Comparison of ENCODE assay signal across 12 mouse cellular contexts in the genomic region with DNA sequence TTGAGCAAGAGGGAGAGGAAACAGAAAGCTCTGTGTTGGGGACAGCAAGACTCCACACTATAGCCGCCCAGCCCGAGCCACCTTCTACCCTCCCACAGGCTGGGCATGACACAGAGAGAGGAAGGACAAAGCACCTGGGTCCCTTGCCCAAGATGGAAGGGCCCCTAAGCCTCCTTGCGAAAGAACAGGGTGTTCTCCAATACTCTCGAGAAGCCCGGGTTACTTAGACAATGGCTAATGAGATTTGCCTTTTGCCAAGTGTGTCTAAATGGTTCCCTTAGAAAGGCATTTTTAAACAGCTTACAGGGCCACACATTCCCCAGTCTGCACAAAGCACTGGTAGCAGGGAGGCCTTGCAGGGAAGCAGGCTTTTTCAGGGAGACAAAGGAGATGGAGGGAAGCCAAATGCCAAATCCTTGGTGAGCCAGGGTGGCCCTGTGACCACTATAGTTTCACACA. TPM values are rescaled to one million over a fixed set of nuclear protein-coding genes. Genes with fewer than 3 reads are reported as not detected.
DNase-seq lines count a peak whose midpoint lies in the region; ATAC-seq lines count a peak whose summit lies in the region.
"Had no signal": no experiment of that assay in that cellular context is flagged by ENCODE, and none has a peak within 500 bp of the region (broad histone marks: within the 10 kb centered on the region; RNA-seq: fewer than 3 reads in every experiment).

No protein-coding gene starts in this region.

- no peaks in the 10 kb centered on the region for H3K9me3 ChIP-seq in forebrain, embryonic 13.5 days (replicated peaks)
- H3K9me3 ChIP-seq in limb, embryonic 10.5 days (replicated peaks) = no peaks in the 10 kb centered on the region
- no peaks in the 10 kb centered on the region for H3K9me3 ChIP-seq in stomach, embryonic 14.5 days (ENCODE audit: control insufficient read depth, low read depth, low read length)
- H3K9me3 ChIP-seq in kidney, embryonic 15.5 days (replicated peaks) = no peaks in the 10 kb centered on the region
- H3K9me3 ChIP-seq: limb, embryonic 13.5 days had no signal

- H3K4me1 ChIP-seq in forebrain, embryonic 13.5 days = peaks cover 34% of the 10 kb centered on the region
- peaks cover 26% of the 10 kb centered on the region for H3K4me1 ChIP-seq in limb, embryonic 10.5 days
- no peaks in the 10 kb centered on the region for H3K4me1 ChIP-seq in stomach, embryonic 14.5 days (ENCODE audit: control insufficient read depth, insufficient read depth, low read length)
- H3K4me1 ChIP-seq in kidney, embryonic 15.5 days = peaks cover 4% of the 10 kb centered on the region

- H3K27me3 ChIP-seq in forebrain, embryonic 13.5 days = peaks cover 14% of the 10 kb centered on the region; the same call in 1 of the 2 replicates
- no peaks in the 10 kb centered on the region for H3K27me3 ChIP-seq in limb, embryonic 10.5 days (ENCODE audit: low read depth, poor library complexity, severe bottlenecking)
- no peaks in the 10 kb centered on the region for H3K27me3 ChIP-seq in stomach, embryonic 14.5 days (ENCODE audit: control insufficient read depth, insufficient read depth, low read length)
- H3K27me3 ChIP-seq in kidney, embryonic 15.5 days = no peaks in the 10 kb centered on the region
- H3K27me3 ChIP-seq: limb, embryonic 13.5 days had no signal

- peak; percentile 58 to 66 for DNase-seq in right cerebral cortex, postnatal 10 days (ENCODE audit: low spot score in 2 of 2)
- no peak for DNase-seq in right cerebral cortex, postnatal 4 days
- DNase-seq in limb, embryonic 10.5 days (ENCODE audit: low spot score) = no peak
- no peak for DNase-seq in kidney, postnatal 4 days
- no peak for DNase-seq in spleen, adult 12 weeks (ENCODE audit: low spot score)
- DNase-seq: heart, postnatal 4 days; thymus, adult 18-20 months had no signal

- no peak overlapping the region for H3K4me3 ChIP-seq in forebrain, embryonic 13.5 days
- H3K4me3 ChIP-seq in limb, embryonic 10.5 days = no peak overlapping the region
- H3K4me3 ChIP-seq in stomach, embryonic 14.5 days (ENCODE audit: low read depth, low read length) = no peak overlapping the region
- H3K4me3 ChIP-seq in kidney, embryonic 15.5 days (replicated peaks) = no peak overlapping the region
- H3K4me3 ChIP-seq: limb, embryonic 13.5 days; myocyte had no signal

- H3K36me3 ChIP-seq in forebrain, embryonic 13.5 days (ENCODE audit: poor library complexity, severe bottlenecking) = peaks cover 4% of the 10 kb centered on the region; the same call in 1 of the 2 replicates
- peaks cover 54% of the 10 kb centered on the region for H3K36me3 ChIP-seq in limb, embryonic 10.5 days
- H3K36me3 ChIP-seq in stomach, embryonic 14.5 days (ENCODE audit: control insufficient read depth, insufficient read depth, low read length) = peaks cover 3% of the 10 kb centered on the region; the same call in 1 of the 2 replicates
- H3K36me3 ChIP-seq in kidney, embryonic 15.5 days = peaks cover 25% of the 10 kb centered on the region

- H3K27ac ChIP-seq in forebrain, embryonic 13.5 days = peak overlapping the region; percentile 60
- peak overlapping the region; percentile 61; the same call in 1 of the 2 replicates for H3K27ac ChIP-seq in limb, embryonic 10.5 days
- H3K27ac ChIP-seq in stomach, embryonic 14.5 days (ENCODE audit: low read length) = peak overlapping the region; percentile 39; the same call in 1 of the 2 replicates
- no peak overlapping the region for H3K27ac ChIP-seq in kidney, embryonic 15.5 days
- H3K27ac ChIP-seq: limb, embryonic 13.5 days had no signal

- peak overlapping the region; percentile 20 for H3K4me2 ChIP-seq in forebrain, embryonic 13.5 days
- H3K4me2 ChIP-seq in stomach, embryonic 14.5 days (replicated peaks; ENCODE audit: low read depth, low read length) = no peak overlapping the region
- no peak overlapping the region for H3K4me2 ChIP-seq in kidney, embryonic 15.5 days
- H3K4me2 ChIP-seq: limb, embryonic 13.5 days had no signal

- ATAC-seq in forebrain, embryonic 13.5 days = peak; percentile 69
- no peak for ATAC-seq in stomach, embryonic 14.5 days (ENCODE audit: insufficient number of reproducible peaks, insufficient read depth, low FRiP score, low read depth)
- ATAC-seq in kidney, embryonic 15.5 days (replicated peaks; ENCODE audit: low FRiP score) = no peak

- 5% methylated on average over 5 of the region's 5 CpGs for WGBS in forebrain, embryonic 13.5 days
- WGBS in limb, embryonic 10.5 days = 78% methylated on average over 5 of the region's 5 CpGs
- WGBS in stomach, embryonic 14.5 days = 60% methylated on average over 5 of the region's 5 CpGs
- WGBS in kidney, embryonic 15.5 days = 68% methylated on average over 5 of the region's 5 CpGs

- H3K9ac ChIP-seq in forebrain, embryonic 13.5 days = peak overlapping the region; percentile 58
- H3K9ac ChIP-seq in stomach, embryonic 14.5 days (replicated peaks; ENCODE audit: low read depth, low read length) = no peak overlapping the region
- H3K9ac ChIP-seq in kidney, embryonic 15.5 days = no peak overlapping the region
- H3K9ac ChIP-seq: limb, embryonic 13.5 days had no signal

RNA-seq across cellular contexts. Expression of a gene that starts 24.5 kb away (rescaled TPM):
- polyA plus RNA-seq in forebrain, embryonic 13.5 days (2015; fragmentation: Nextera tagmentation; extraction: Ambion mirVana) = 129 and 133 TPM in 2 replicates
- polyA plus RNA-seq in limb, embryonic 10.5 days (2016; fragmentation: Nextera tagmentation; extraction: Ambion mirVana) = 139 and 140 TPM in 2 replicates
- polyA plus RNA-seq in stomach, embryonic 14.5 days (2014; fragmentation: Nextera tagmentation; extraction: Ambion mirVana) = 135 and 155 TPM in 2 replicates
- 141 and 144 TPM in 2 replicates for polyA plus RNA-seq in kidney, embryonic 15.5 days (2015; fragmentation: Nextera tagmentation; extraction: Ambion mirVana)

RNA-seq across cellular contexts. Expression of a gene that starts 24.5 kb away (rescaled TPM):
- 20.4 and 23.8 TPM in 2 replicates for polyA plus RNA-seq in forebrain, embryonic 13.5 days (2015; fragmentation: Nextera tagmentation; extraction: Ambion mirVana)
- 29.5 and 33.0 TPM in 2 replicates for polyA plus RNA-seq in limb, embryonic 10.5 days (2016; fragmentation: Nextera tagmentation; extraction: Ambion mirVana)
- polyA plus RNA-seq in stomach, embryonic 14.5 days (2014; fragmentation: Nextera tagmentation; extraction: Ambion mirVana) = 24.4 and 26.3 TPM in 2 replicates
- 25.7 and 26.3 TPM in 2 replicates for polyA plus RNA-seq in kidney, embryonic 15.5 days (2015; fragmentation: Nextera tagmentation; extraction: Ambion mirVana)

RNA-seq across cellular contexts. Expression of a gene that starts 50.6 kb away (rescaled TPM):
- 18.3 and 29.0 TPM in 2 replicates for polyA plus RNA-seq in forebrain, embryonic 13.5 days (2015; fragmentation: Nextera tagmentation; extraction: Ambion mirVana)
- 59.4 and 60.3 TPM in 2 replicates for polyA plus RNA-seq in limb, embryonic 10.5 days (2016; fragmentation: Nextera tagmentation; extraction: Ambion mirVana)
- polyA plus RNA-seq in stomach, embryonic 14.5 days (2014; fragmentation: Nextera tagmentation; extraction: Ambion mirVana) = 29.1 and 31.8 TPM in 2 replicates
- 28.3 and 37.7 TPM in 2 replicates for polyA plus RNA-seq in kidney, embryonic 15.5 days (2015; fragmentation: Nextera tagmentation; extraction: Ambion mirVana)

RNA-seq across cellular contexts. Expression of a gene that starts 50.6 kb away (rescaled TPM):
- polyA plus RNA-seq in forebrain, embryonic 13.5 days (2015; fragmentation: Nextera tagmentation; extraction: Ambion mirVana) = 0.89 TPM in 1 of 2 replicates, not detected in the other
- polyA plus RNA-seq in limb, embryonic 10.5 days (2016; fragmentation: Nextera tagmentation; extraction: Ambion mirVana) = 0.26 and 0.38 TPM in 2 replicates
- polyA plus RNA-seq in stomach, embryonic 14.5 days (2014; fragmentation: Nextera tagmentation; extraction: Ambion mirVana) = 0.49 and 1.3 TPM in 2 replicates
- polyA plus RNA-seq in kidney, embryonic 15.5 days (2015; fragmentation: Nextera tagmentation; extraction: Ambion mirVana) = 0.97 and 1.5 TPM in 2 replicates

Comparison
In these comparisons a context has a peak if more than half of its experiments do, and no peak if none do; other contexts are left out.
1. DNase-seq: peak in right cerebral cortex, postnatal 10 days (2 of 2); none in right cerebral cortex, postnatal 4 days (single experiment), limb, embryonic 10.5 days (single experiment), kidney, postnatal 4 days (0 of 2) and spleen, adult 12 weeks (single experiment).